Mouse (Mus musculus) limb, embryonic 14.5 days (tissue): ENCODE results near the gene Phldb3. TPM values are rescaled to one million over a fixed set of nuclear protein-coding genes. Genes with fewer than 3 reads are reported as not detected.

Experiments
- ATAC-seq: fragments of 200-750 bp; cut with Nextera tagmentation; 2 replicates; pipeline ENCODE4 v1.8.0; 2017; ENCODE audit warnings: low read depth, moderate number of reproducible peaks, moderate TSS enrichment; ENCODE audit not compliant: low FRiP score
- DNase-seq: peaks from one replicate; pipeline ENCODE4 v3.0.0-alpha.2; 2015; ENCODE audit warnings: low spot score
- H3K27ac ChIP-seq: fragments of 300-500 bp; sonication (generic); replicated peaks from 2 replicates; pipeline ENCODE4 v1.5.1; 2014; ENCODE audit warnings: low read depth, mild to moderate bottlenecking, low read length, moderate library complexity, mixed read lengths
- H3K27me3 ChIP-seq: fragments of 300-500 bp; sonication (generic); 2 replicates; pipeline ENCODE4 v1.6.1; 2014; ENCODE audit warnings: low read length, mixed read lengths; ENCODE audit not compliant: control insufficient read depth, insufficient read depth
- H3K36me3 ChIP-seq: fragments of 300-500 bp; sonication (generic); 2 replicates; pipeline ENCODE4 v1.6.1; 2014; ENCODE audit warnings: mild to moderate bottlenecking, low read length, moderate library complexity, mixed read lengths; ENCODE audit not compliant: control insufficient read depth, insufficient read depth
- H3K4me1 ChIP-seq: fragments of 300-500 bp; sonication (generic); 2 replicates; pipeline ENCODE4 v1.6.1; 2014; ENCODE audit warnings: antibody characterized with exemption, low read length, mixed read lengths; ENCODE audit not compliant: control insufficient read depth, insufficient read depth
- H3K4me2 ChIP-seq: fragments of 300-500 bp; sonication (generic); replicated peaks from 2 replicates; pipeline ENCODE4 v1.6.1; 2014; ENCODE audit warnings: low read depth, mild to moderate bottlenecking, low read length, moderate library complexity; ENCODE audit not compliant: severe bottlenecking
- H3K4me3 ChIP-seq: fragments of 300-500 bp; sonication (generic); replicated peaks from 2 replicates; pipeline ENCODE4 v1.5.1; 2014; ENCODE audit warnings: low read length
- H3K9ac ChIP-seq: fragments of 300-500 bp; sonication (generic); 2 replicates; pipeline ENCODE4 v1.6.1; 2014; ENCODE audit warnings: mild to moderate bottlenecking, low read depth, low read length, moderate library complexity; ENCODE audit not compliant: severe bottlenecking
- H3K9me3 ChIP-seq: fragments of 300-500 bp; sonication (generic); 2 replicates; pipeline ENCODE4 v1.6.1; 2016; ENCODE audit warnings: low read length; ENCODE audit not compliant: control insufficient read depth
- POLR2A ChIP-seq: fragments of 200-500 bp; IDR thresholded peaks from 2 replicates; pipeline ENCODE4 v1.8.0; 2012; ENCODE audit warnings: inconsistent platforms, mild to moderate bottlenecking, moderate library complexity, borderline replicate concordance; ENCODE audit not compliant: insufficient read depth, insufficient read length; ENCODE audit errors: extremely low read depth
- WGBS: fragments of 180-500 bp; shearing (Covaris S2); extraction: QIAGEN DNeasy Blood & Tissue Kit; methylation state at CpG from one replicate; pipeline ENCODE4 v1.1.7; 2014; 5-methylcytosine and 5-hydroxymethylcytosine counted together
- polyA plus RNA-seq, 2 experiments: library from polyadenylated mRNA; depleted of rRNA in 1 of 2; stranded (reverse) in 1 of 2; unstranded in 1 of 2; fragments of >200 nt; fragmentation: Nextera tagmentation in 1 of 2; extraction: Ambion mirVana in 1 of 2; gene quantifications; 2 replicates each; pipeline versions ENCODE4 v1.2.1 to v1.2.3; 2012 to 2014

The Phldb3 gene
- polyA plus RNA-seq, 2 experiments, result 1.2 to 5.5 TPM

- Histone ChIP-seq H3K4me2 (no peak overlapping the region), H3K27me3 (no peaks in the 10 kb centered on the region), H3K4me3 (no peak overlapping the region), H3K4me1 (no peaks in the 10 kb centered on the region), H3K36me3 (peaks cover 74% of the 10 kb centered on the region), H3K9ac (no peak overlapping the region), H3K27ac (no peak overlapping the region), H3K9me3 (no peaks in the 10 kb centered on the region)
- DNase-seq, result no peak
- no peak for ATAC-seq
- WGBS, result 93% methylated on average over 10 of the region's 11 CpGs
- TF ChIP-seq POLR2A, result no peak
Measured at GRCm38 (mm10) chr7:24565627-24566026, 44.9 kb upstream of the Phldb3 start.

- WGBS, result 97% methylated on average over 9 of the region's 9 CpGs
- no peak for TF ChIP-seq POLR2A
- ATAC-seq (no peak), DNase-seq (no peak)
- Histone ChIP-seq H3K9ac (no peak overlapping the region), H3K27ac (no peak overlapping the region), H3K4me2 (no peak overlapping the region), H3K36me3 (peaks cover 72% of the 10 kb centered on the region), H3K4me3 (no peak overlapping the region), H3K27me3 (no peaks in the 10 kb centered on the region), H3K4me1 (no peaks in the 10 kb centered on the region), H3K9me3 (no peaks in the 10 kb centered on the region)
Measured at GRCm38 (mm10) chr7:24566206-24566605, 44.4 kb upstream of the Phldb3 start.

DNA sequence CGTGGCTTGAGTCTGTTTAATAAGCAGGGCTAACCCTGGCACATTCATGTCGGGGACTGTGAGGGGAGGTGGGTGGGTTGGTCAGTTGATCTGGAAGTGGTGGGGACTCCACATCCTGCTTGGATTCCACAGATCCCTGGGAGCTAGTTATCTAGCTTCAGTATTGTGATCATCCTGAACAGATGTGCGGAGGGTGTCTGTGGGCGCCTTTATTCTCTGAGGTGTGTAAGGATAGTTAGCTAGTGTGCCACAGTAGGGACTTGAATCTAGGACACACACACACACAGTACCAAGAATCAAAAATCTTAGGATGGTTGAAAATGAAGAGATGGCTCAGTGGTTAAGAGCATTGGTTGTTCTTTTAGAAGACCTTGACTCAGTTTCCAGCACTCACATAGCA lies 42.1 kb upstream of the Phldb3 start:
- H3K4me2 ChIP-seq, result no peak overlapping the region
- ATAC-seq, result no peak
- peaks cover 84% of the 10 kb centered on the region for H3K36me3 ChIP-seq
- H3K9ac ChIP-seq, result no peak overlapping the region
- H3K9me3 ChIP-seq, result no peaks in the 10 kb centered on the region
- H3K4me3 ChIP-seq, result no peak overlapping the region
- TF ChIP-seq POLR2A, result no peak
- H3K27ac ChIP-seq, result no peak overlapping the region
- H3K27me3 ChIP-seq, result no peaks in the 10 kb centered on the region
- H3K4me1 ChIP-seq, result no peaks in the 10 kb centered on the region
- DNase-seq, result no peak
- WGBS, result 90% methylated on average over 4 of the region's 4 CpGs

DNA sequence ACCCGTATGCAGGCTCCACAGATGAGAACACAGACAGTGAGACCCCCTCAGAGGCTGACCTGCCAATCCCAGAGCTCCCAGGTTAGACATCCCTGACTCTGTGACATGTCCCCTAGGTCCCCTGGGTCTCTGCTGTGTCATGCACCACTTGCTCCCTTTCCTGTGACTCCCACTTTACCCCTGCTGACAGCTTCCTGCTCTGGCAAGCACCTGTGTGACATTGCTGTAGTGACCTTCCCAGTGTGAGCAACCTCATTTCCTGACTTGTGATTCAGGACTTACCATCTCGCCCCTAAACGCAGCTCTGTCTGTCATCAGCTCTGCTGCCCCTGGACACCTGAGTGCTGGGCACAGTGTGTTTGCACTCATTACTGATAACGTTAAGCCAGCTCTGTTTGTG lies 39.5 kb upstream of the Phldb3 start:
- Histone ChIP-seq H3K9me3 (no peaks in the 10 kb centered on the region), H3K27me3 (no peaks in the 10 kb centered on the region), H3K27ac (no peak overlapping the region), H3K4me3 (no peak overlapping the region), H3K36me3 (peaks cover 68% of the 10 kb centered on the region), H3K4me2 (no peak overlapping the region), H3K9ac (no peak overlapping the region; the same call in 1 of the 2 replicates), H3K4me1 (no peaks in the 10 kb centered on the region)
- DNase-seq (no peak), ATAC-seq (no peak)
- 87% methylated on average over 4 of the region's 4 CpGs for WGBS
- no peak for TF ChIP-seq POLR2A

- WGBS, result 58% methylated on average over 5 of the region's 5 CpGs
- H3K36me3 ChIP-seq, result peaks cover 54% of the 10 kb centered on the region
- DNase-seq, result no peak
Measured at GRCm38 (mm10) chr7:24572455-24572854, 38.1 kb upstream of the Phldb3 start.

More at GRCm38 (mm10) chr7:24572455-24572854, 38.1 kb upstream of the Phldb3 start:
- Histone ChIP-seq H3K4me3 (no peak overlapping the region), H3K27me3 (no peaks in the 10 kb centered on the region), H3K4me2 (no peak overlapping the region), H3K27ac (no peak overlapping the region), H3K9ac (no peak overlapping the region), H3K4me1 (no peaks in the 10 kb centered on the region), H3K9me3 (no peaks in the 10 kb centered on the region)
- no peak for ATAC-seq
- TF ChIP-seq POLR2A, result no peak
